Mouse (Mus musculus) thymus, postnatal 25 days (tissue): ENCODE data around the gene 9130204L05Rik.

ENCODE experiments used
- DNase-seq: peaks from one replicate; pipeline ENCODE4 v3.0.0; 2022

Gene 9130204L05Rik

DNA sequence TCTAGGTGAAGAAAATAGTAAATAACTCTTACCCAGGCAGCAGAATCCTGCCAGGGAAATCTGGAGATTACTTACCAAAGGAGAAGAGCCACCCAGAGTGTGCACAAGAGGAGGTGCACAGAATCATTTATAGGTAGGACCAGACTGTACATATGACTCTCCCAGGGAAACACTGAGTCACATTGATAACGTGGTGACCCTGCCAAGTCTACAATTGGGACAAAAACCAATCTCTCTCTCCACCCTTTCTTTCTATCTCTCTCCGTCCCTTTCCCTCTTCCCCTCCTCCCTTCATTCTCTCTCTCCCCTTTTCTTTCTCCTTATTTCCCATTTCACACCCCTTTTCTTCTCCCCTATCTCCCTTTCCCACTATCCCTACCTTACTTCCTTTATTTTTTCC lies at the start of gene 9130204L05Rik:
TSS of gene 9130204L05Rik (minus strand) at position 101 of the 400 bp plus-strand sequence.
- no peak for DNase-seq

DNA sequence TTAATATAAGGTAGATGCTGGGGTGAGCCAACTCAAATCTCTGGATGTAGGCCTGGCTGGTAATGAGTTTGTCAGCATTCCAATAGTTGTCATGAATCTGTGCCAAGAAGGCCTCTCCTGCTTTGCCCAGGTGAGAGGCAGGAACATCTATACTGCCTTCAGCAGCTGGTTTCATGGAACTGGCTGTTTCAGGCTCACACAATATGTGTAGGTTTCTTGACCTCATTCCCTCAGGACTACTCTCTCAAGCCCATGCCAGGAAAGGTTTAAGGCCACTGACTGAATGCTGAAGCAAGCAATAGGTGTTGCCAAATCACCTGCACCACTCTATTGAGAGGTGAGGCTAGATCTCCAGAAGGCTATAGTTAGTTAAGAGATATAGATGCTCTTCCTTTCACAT lies 18.1 kb upstream of the 9130204L05Rik start:
- DNase-seq: no peak

DNA sequence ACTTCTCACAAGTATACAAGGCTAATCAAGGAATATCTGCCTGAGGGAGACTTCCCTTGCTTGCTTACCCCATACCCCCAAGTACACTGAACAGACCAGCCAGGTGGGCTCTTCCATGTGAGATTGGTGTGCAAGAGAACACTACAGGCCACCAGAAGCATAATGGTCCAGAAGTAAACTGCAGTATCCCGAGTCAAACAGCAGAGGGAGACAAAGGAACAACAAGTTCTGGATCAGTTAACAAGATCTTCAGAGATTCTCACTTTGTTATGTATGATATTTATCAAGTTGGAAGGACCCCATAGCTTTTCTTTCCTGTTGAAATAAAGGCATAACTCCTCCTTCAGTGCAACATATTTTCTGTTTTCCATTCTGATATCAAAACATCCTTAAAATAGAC lies 31.4 kb downstream of the 9130204L05Rik start:
- no peak for DNase-seq

DNA sequence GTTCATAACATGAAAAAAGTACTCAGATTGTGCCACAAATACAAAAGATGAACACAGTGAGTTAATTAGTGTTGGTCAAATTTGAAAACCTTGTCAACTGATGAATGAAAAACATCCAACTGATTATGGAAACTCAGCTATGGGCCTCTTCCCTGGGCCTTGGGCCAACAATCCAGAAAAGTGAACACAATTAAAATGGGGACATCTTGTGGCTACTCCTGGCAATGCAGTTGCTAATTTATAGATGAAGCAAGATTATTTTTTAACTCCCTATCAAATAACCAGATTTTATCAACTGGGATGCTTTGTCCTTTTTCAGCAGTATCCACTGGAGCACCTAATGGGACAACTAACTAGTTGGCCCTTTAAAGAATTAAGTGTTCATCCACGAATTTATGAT lies 37.9 kb downstream of the 9130204L05Rik start:
- DNase-seq: no peak
